Mouse (Mus musculus): ENCODE data around the gene Usp19. TPM values are rescaled to one million over a fixed set of nuclear protein-coding genes. Genes with fewer than 3 reads are reported as not detected.

Usp19 gene
- polyA plus RNA-seq, 1 experiment from 2014 or later: 142 TPM

GRCm38 (mm10) chr9:108494905-108495304 lies 4.5 kb downstream of the Usp19 start:
- H3K27me3 ChIP-seq: no peaks in the 10 kb centered on the region
- DNase-seq (ENCODE audit: low read depth, low spot score): no peak
- POLR2A ChIA-PET: interaction anchor here (1.4 kb wide), 1 partner anchor 8 kb away, joined by 3 read pairs; no protein-coding TSS in a partner anchor
- in situ Hi-C loops (cut with MboI; ENCODE audit: low pct_unique_long_range_greater_than_20kb): no loop called here
- no peak for TF ChIP-seq CTCF (IDR thresholded peaks at IDR 0.05)
- CTCF ChIA-PET: interaction anchor here (0.7 kb wide), 1 partner anchor 20 kb away, joined by 3 read pairs; no protein-coding TSS in a partner anchor
- no peak for ATAC-seq

GRCm38 (mm10) chr9:108499231-108499630 lies 8.8 kb downstream of the Usp19 start:
- ChIA-PET CTCF (no interaction called here), POLR2A (interaction anchor here (1.5 kb wide), 1 partner anchor 16 kb away, joined by 3 read pairs; no protein-coding TSS in a partner anchor)
- DNase-seq (ENCODE audit: low read depth, low spot score): no peak
- in situ Hi-C loops (cut with MboI; ENCODE audit: low pct_unique_long_range_greater_than_20kb): no loop called here
- TF ChIP-seq CTCF (IDR thresholded peaks at IDR 0.05): no peak
- H3K27me3 ChIP-seq: no peaks in the 10 kb centered on the region
- no peak for ATAC-seq

GRCm38 (mm10) chr9:108499943-108500342 lies 9.5 kb downstream of the Usp19 start:
- no peak for TF ChIP-seq CTCF (IDR thresholded peaks at IDR 0.05)
- ChIA-PET POLR2A (interaction anchor here (1.5 kb wide), 1 partner anchor 15 kb away, joined by 3 read pairs; no protein-coding TSS in a partner anchor), CTCF (interaction anchor here (1.0 kb wide), 1 partner anchor 13 kb away, joined by 3 read pairs; no protein-coding TSS in a partner anchor)
- in situ Hi-C loops (cut with MboI; ENCODE audit: low pct_unique_long_range_greater_than_20kb): no loop called here
- no peak for ATAC-seq
- H3K27me3 ChIP-seq: no peaks in the 10 kb centered on the region
- DNase-seq (ENCODE audit: low read depth, low spot score): no peak

DNA sequence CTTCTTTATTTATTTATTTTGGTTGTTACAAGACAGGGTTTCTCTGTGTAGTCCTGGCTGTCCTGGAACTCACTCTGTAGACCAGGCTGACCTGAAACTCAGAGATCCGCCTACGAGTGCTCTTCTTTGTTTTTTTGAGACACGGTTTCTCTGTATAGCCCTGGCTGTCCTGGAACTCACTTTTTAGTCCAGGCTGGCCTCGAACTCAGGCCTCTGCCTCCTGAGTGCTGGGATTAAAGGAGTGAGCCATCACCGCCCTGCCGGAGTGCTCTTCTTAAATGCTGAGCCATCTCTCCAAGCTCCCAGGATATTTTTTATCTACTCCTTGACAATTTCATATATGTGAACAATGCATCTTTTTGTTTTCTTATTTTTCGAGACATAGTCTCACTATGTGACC lies 16.5 kb downstream of the Usp19 start:
- DNase-seq (ENCODE audit: low read depth, low spot score) (no peak), ATAC-seq (no peak)
- CTCF ChIA-PET: no interaction called here
- no peaks in the 10 kb centered on the region for H3K27me3 ChIP-seq
- TF ChIP-seq CTCF (IDR thresholded peaks at IDR 0.05): no peak
- POLR2A ChIA-PET: interaction anchor here (1.5 kb wide), 1 partner anchor 10 kb away, joined by 8 read pairs; the partner anchor contains the start of gene Qrich1
- in situ Hi-C loops (cut with MboI; ENCODE audit: low pct_unique_long_range_greater_than_20kb): no loop called here

GRCm38 (mm10) chr9:108507619-108508434 lies 17.4 kb downstream of the Usp19 start, which contains the start of gene Qars:
TSS of gene Qars (plus strand) at chr9:108507706.
- ChIA-PET POLR2A (interaction anchor here (1.1 to 1.5 kb wide), 3 partner anchors 9 to 18 kb away, joined by 3 to 8 read pairs (median 4); partner anchors contain the start of genes Qrich1 and Usp19), CTCF (no interaction called here)
- no peak for TF ChIP-seq CTCF (IDR thresholded peaks at IDR 0.05)
- H3K27me3 ChIP-seq: no peaks in the 10 kb centered on the region
- DNase-seq (ENCODE audit: low read depth, low spot score) (peak; percentile 89), ATAC-seq (peak; percentile 93)
- in situ Hi-C loops (cut with MboI; ENCODE audit: low pct_unique_long_range_greater_than_20kb): no loop called here

DNA sequence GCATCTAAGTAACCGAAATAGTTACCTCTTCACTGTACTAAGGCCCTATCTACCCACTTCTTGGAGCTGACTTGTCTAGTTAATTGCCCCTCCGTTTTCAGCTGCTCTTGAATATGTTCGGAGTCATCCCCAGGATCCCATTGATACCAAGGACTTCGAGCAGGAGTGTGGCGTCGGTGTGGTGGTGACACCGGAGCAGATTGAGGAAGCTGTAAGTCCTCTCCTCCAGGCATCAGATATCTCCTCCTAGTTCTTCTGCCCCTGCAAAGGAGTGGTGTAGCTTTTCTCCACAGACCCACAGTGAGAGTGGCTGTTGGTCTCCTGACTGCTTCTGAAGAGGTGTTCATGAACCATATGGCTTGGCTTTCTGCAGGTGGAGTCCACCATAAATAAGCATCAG lies 18.4 kb downstream of the Usp19 start:
- no peak for TF ChIP-seq CTCF (IDR thresholded peaks at IDR 0.05)
- in situ Hi-C loops (cut with MboI; ENCODE audit: low pct_unique_long_range_greater_than_20kb): no loop called here
- ATAC-seq: no peak
- H3K27me3 ChIP-seq: no peaks in the 10 kb centered on the region
- CTCF ChIA-PET: interaction anchor here (0.6 kb wide), 1 partner anchor 1681 kb away, joined by 3 read pairs; no protein-coding TSS in a partner anchor
- POLR2A ChIA-PET: interaction anchor here (1.1 kb wide), 1 partner anchor 11 kb away, joined by 3 read pairs; no protein-coding TSS in a partner anchor
- no peak for DNase-seq (ENCODE audit: low read depth, low spot score)

GRCm38 (mm10) chr9:108516380-108517251 lies 26.2 kb downstream of the Usp19 start, which contains the start of gene Qrich1:
TSS of gene Qrich1 (plus strand) at chr9:108516806.
- ChIA-PET CTCF (no interaction called here), POLR2A (interaction anchor here (1.4 to 2.1 kb wide), 3 partner anchors 9 to 52 kb away, joined by 3 to 8 read pairs (median 6); partner anchors contain the start of genes Ndufaf3 and Qars)
- in situ Hi-C loops (cut with MboI; ENCODE audit: low pct_unique_long_range_greater_than_20kb): no loop called here
- peak; percentile 86 for DNase-seq (ENCODE audit: low read depth, low spot score)
- no peaks in the 10 kb centered on the region for H3K27me3 ChIP-seq
- ATAC-seq: peak; percentile 94
- no peak for TF ChIP-seq CTCF (IDR thresholded peaks at IDR 0.05)

- H3K27me3 ChIP-seq: no peaks in the 10 kb centered on the region
- ChIA-PET POLR2A (interaction anchor here (0.7 to 2.1 kb wide), 4 partner anchors 10 to 892 kb away, joined by 3 to 8 read pairs (median 4); partner anchors contain the start of genes Ndufaf3 and Qars), CTCF (no interaction called here)
- peak; percentile 27 for DNase-seq (ENCODE audit: low read depth, low spot score)
- in situ Hi-C loops (cut with MboI; ENCODE audit: low pct_unique_long_range_greater_than_20kb): no loop called here
- no peak for TF ChIP-seq CTCF (IDR thresholded peaks at IDR 0.05)
- ATAC-seq: peak; percentile 38
These were observed 27.0 kb downstream of the Usp19 start for GRCm38 (mm10) chr9:108517253-108517930.

- in situ Hi-C loops (cut with MboI; ENCODE audit: low pct_unique_long_range_greater_than_20kb): no loop called here
- ChIA-PET POLR2A (interaction anchor here (0.7 to 2.1 kb wide), 4 partner anchors 10 to 892 kb away, joined by 3 to 8 read pairs (median 4); partner anchors contain the start of genes Ndufaf3 and Qars), CTCF (no interaction called here)
- TF ChIP-seq CTCF (IDR thresholded peaks at IDR 0.05): no peak
- peak; percentile 3 for ATAC-seq
- no peaks in the 10 kb centered on the region for H3K27me3 ChIP-seq
- peak; percentile 12 for DNase-seq (ENCODE audit: low read depth, low spot score)
These were observed 27.5 kb downstream of the Usp19 start for GRCm38 (mm10) chr9:108517931-108518332.
